1 mouse cellular context compared by ENCODE assay signal in genomic region chr11:98931513-98932292, GRCm38 (mm10).
TF ChIP-seq lines count a peak whose summit lies in the region.

No protein-coding gene starts in this region.

TF ChIP-seq in myocyte, 11 proteins besides CTCF, POLR2A, EP300 and RAD21 (continued from another document):
- TF ChIP-seq MAX (IDR thresholded peaks at IDR 0.05; ENCODE audit: low read depth): no peak
- peak in 2 of 3 experiments; percentile 30 to 68 for TF ChIP-seq MYOG (IDR thresholded peaks at IDR 0.05; ENCODE audit: control insufficient read depth in 1 of 3, insufficient read depth in 1 of 3, insufficient read length in 2 of 3, low read depth in 2 of 3)
